Mouse (Mus musculus) limb, embryonic 13.5 days (tissue): ENCODE measurements around the gene Tmem50a. TPM values are rescaled to one million over a fixed set of nuclear protein-coding genes. Genes with fewer than 3 reads are reported as not detected.

Experiments
- ATAC-seq: fragments of 200-750 bp; cut with Nextera tagmentation; 2 replicates; pipeline ENCODE4 v1.8.0; 2017; ENCODE audit warnings: low read depth, moderate number of reproducible peaks, moderate TSS enrichment; ENCODE audit not compliant: low FRiP score
- H3K27ac ChIP-seq: fragments of 300-500 bp; sonication (generic); 2 replicates; pipeline ENCODE4 v1.5.1; 2015; ENCODE audit warnings: inconsistent platforms, mild to moderate bottlenecking, moderate library complexity
- H3K27me3 ChIP-seq: fragments of 300-500 bp; sonication (generic); 2 replicates; pipeline ENCODE4 v1.6.1; 2015; ENCODE audit warnings: mild to moderate bottlenecking, inconsistent platforms
- H3K36me3 ChIP-seq: fragments of 300-500 bp; sonication (generic); 2 replicates; pipeline ENCODE4 v1.6.1; 2015; ENCODE audit warnings: inconsistent platforms, mild to moderate bottlenecking, moderate library complexity
- H3K4me1 ChIP-seq: fragments of 300-500 bp; sonication (generic); 2 replicates; pipeline ENCODE4 v1.6.1; 2015; ENCODE audit warnings: inconsistent platforms
- H3K4me2 ChIP-seq: fragments of 300-500 bp; sonication (generic); replicated peaks from 2 replicates; pipeline ENCODE4 v1.6.1; 2015; ENCODE audit warnings: inconsistent platforms, mild to moderate bottlenecking, moderate library complexity
- H3K4me3 ChIP-seq: fragments of 300-500 bp; sonication (generic); 2 replicates; pipeline ENCODE4 v1.5.1; 2015; ENCODE audit warnings: moderate library complexity, mild to moderate bottlenecking, inconsistent platforms
- H3K9ac ChIP-seq: fragments of 300-500 bp; sonication (generic); 2 replicates; pipeline ENCODE4 v1.6.1; 2015; ENCODE audit warnings: mild to moderate bottlenecking, inconsistent platforms
- H3K9me3 ChIP-seq: fragments of 300-500 bp; sonication (generic); 2 replicates; pipeline ENCODE4 v1.6.1; 2016; ENCODE audit warnings: inconsistent platforms
- WGBS: fragments of 180-500 bp; shearing (Covaris S2); methylation state at CpG from one replicate; pipeline ENCODE4 v1.1.7; 2015; 5-methylcytosine and 5-hydroxymethylcytosine counted together
- polyA plus RNA-seq: library from polyadenylated mRNA; unstranded; fragments of >200 nt; fragmentation: Nextera tagmentation; extraction: Ambion mirVana; gene quantifications from 2 replicates; pipeline ENCODE4 v1.2.1, GENCODE M21; 2015

Tmem50a gene
- polyA plus RNA-seq, 1 experiment from 2014 or later: 187 TPM

GRCm38 (mm10) chr4:134901126-134901525 lies 13.7 kb downstream of the Tmem50a start:
- H3K27me3 ChIP-seq: no peaks in the 10 kb centered on the region
- H3K9ac ChIP-seq: no peak overlapping the region
- H3K4me3 ChIP-seq: no peak overlapping the region
- 91% methylated on average over 8 of the region's 8 CpGs for WGBS
- H3K27ac ChIP-seq: no peak overlapping the region
- no peak for ATAC-seq
- no peaks in the 10 kb centered on the region for H3K9me3 ChIP-seq
- H3K4me2 ChIP-seq: no peak overlapping the region
- peaks cover 98% of the 10 kb centered on the region for H3K36me3 ChIP-seq
- H3K4me1 ChIP-seq: no peaks in the 10 kb centered on the region

- Histone ChIP-seq H3K9me3 (no peaks in the 10 kb centered on the region), H3K27me3 (no peaks in the 10 kb centered on the region), H3K4me1 (no peaks in the 10 kb centered on the region), H3K9ac (no peak overlapping the region), H3K27ac (no peak overlapping the region), H3K4me3 (no peak overlapping the region), H3K36me3 (peaks cover 76% of the 10 kb centered on the region), H3K4me2 (no peak overlapping the region)
- WGBS: 94% methylated on average over 6 of the region's 6 CpGs
- no peak for ATAC-seq
Observed at GRCm38 (mm10) chr4:134897256-134897655, 17.6 kb downstream of the Tmem50a start.

GRCm38 (mm10) chr4:134892096-134892495 lies 22.7 kb downstream of the Tmem50a start:
- no peaks in the 10 kb centered on the region for H3K27me3 ChIP-seq
- no peak overlapping the region for H3K4me3 ChIP-seq
- H3K27ac ChIP-seq: no peak overlapping the region
- H3K4me1 ChIP-seq: no peaks in the 10 kb centered on the region
- 82% methylated on average over 6 of the region's 6 CpGs for WGBS
- no peak overlapping the region for H3K9ac ChIP-seq
- H3K4me2 ChIP-seq: no peak overlapping the region
- peaks cover 27% of the 10 kb centered on the region for H3K36me3 ChIP-seq
- no peaks in the 10 kb centered on the region for H3K9me3 ChIP-seq
- ATAC-seq: no peak

GRCm38 (mm10) chr4:134884364-134884763 lies 30.5 kb downstream of the Tmem50a start:
- ATAC-seq: no peak
- Histone ChIP-seq H3K4me1 (peaks cover 7% of the 10 kb centered on the region; the same call in 1 of the 2 replicates), H3K4me3 (no peak overlapping the region), H3K9me3 (no peaks in the 10 kb centered on the region), H3K4me2 (no peak overlapping the region), H3K27me3 (no peaks in the 10 kb centered on the region), H3K36me3 (no peaks in the 10 kb centered on the region), H3K9ac (no peak overlapping the region), H3K27ac (no peak overlapping the region)
- WGBS: 84% methylated on average over 4 of the region's 4 CpGs

- Histone ChIP-seq H3K9me3 (no peaks in the 10 kb centered on the region), H3K27ac (no peak overlapping the region), H3K27me3 (no peaks in the 10 kb centered on the region), H3K4me3 (no peak overlapping the region), H3K36me3 (no peaks in the 10 kb centered on the region), H3K4me1 (peaks cover 9% of the 10 kb centered on the region; the same call in 1 of the 2 replicates), H3K9ac (no peak overlapping the region), H3K4me2 (no peak overlapping the region)
- WGBS: 83% methylated on average over 10 of the region's 10 CpGs
- no peak for ATAC-seq
Observed at GRCm38 (mm10) chr4:134883808-134884207, 31.0 kb downstream of the Tmem50a start.

GRCm38 (mm10) chr4:134883266-134883665 lies 31.6 kb downstream of the Tmem50a start:
- no peaks in the 10 kb centered on the region for H3K36me3 ChIP-seq
- no peak for ATAC-seq
- 26% methylated on average over 7 of the region's 7 CpGs for WGBS

GRCm38 (mm10) chr4:134880041-134880440 lies 34.8 kb downstream of the Tmem50a start:
- Histone ChIP-seq H3K9ac (peak overlapping the region; percentile 63; the same call in 1 of the 2 replicates), H3K4me2 (peak overlapping the region; percentile 72)
- WGBS: 35% methylated on average over 6 of the region's 6 CpGs

More at GRCm38 (mm10) chr4:134883266-134883665, 31.6 kb downstream of the Tmem50a start:
- peaks cover 9% of the 10 kb centered on the region; the same call in 1 of the 2 replicates for H3K4me1 ChIP-seq
- H3K4me2 ChIP-seq: no peak overlapping the region
- H3K27me3 ChIP-seq: no peaks in the 10 kb centered on the region
- no peak overlapping the region for H3K4me3 ChIP-seq
- no peak overlapping the region for H3K27ac ChIP-seq
- no peaks in the 10 kb centered on the region for H3K9me3 ChIP-seq
- no peak overlapping the region for H3K9ac ChIP-seq

GRCm38 (mm10) chr4:134879410-134879981 lies 35.3 kb downstream of the Tmem50a start:
- no peak overlapping the region for H3K27ac ChIP-seq
- H3K27me3 ChIP-seq: no peaks in the 10 kb centered on the region
- peaks cover 9% of the 10 kb centered on the region; the same call in 1 of the 2 replicates for H3K4me1 ChIP-seq
- H3K4me3 ChIP-seq: peak overlapping the region; percentile 41
- WGBS: 3% methylated on average over 17 of the region's 17 CpGs
- H3K4me2 ChIP-seq: peak overlapping the region; percentile 72
- H3K36me3 ChIP-seq: no peaks in the 10 kb centered on the region
- peak overlapping the region; percentile 63 for H3K9ac ChIP-seq
- peak; percentile 67 for ATAC-seq
- H3K9me3 ChIP-seq: no peaks in the 10 kb centered on the region

More at GRCm38 (mm10) chr4:134880041-134880440, 34.8 kb downstream of the Tmem50a start:
- Histone ChIP-seq H3K27ac (no peak overlapping the region), H3K27me3 (no peaks in the 10 kb centered on the region), H3K36me3 (no peaks in the 10 kb centered on the region), H3K4me1 (peaks cover 9% of the 10 kb centered on the region; the same call in 1 of the 2 replicates), H3K4me3 (peak overlapping the region; percentile 41), H3K9me3 (no peaks in the 10 kb centered on the region)
- ATAC-seq: no peak

GRCm38 (mm10) chr4:134876171-134876570 lies 38.7 kb downstream of the Tmem50a start:
- no peak overlapping the region for H3K27ac ChIP-seq
- H3K27me3 ChIP-seq: no peaks in the 10 kb centered on the region
- H3K4me1 ChIP-seq: peaks cover 9% of the 10 kb centered on the region; the same call in 1 of the 2 replicates
- H3K9ac ChIP-seq: no peak overlapping the region
- WGBS: 83% methylated on average over 9 of the region's 9 CpGs
- no peak for ATAC-seq
- no peak overlapping the region for H3K4me3 ChIP-seq
- no peak overlapping the region for H3K4me2 ChIP-seq
- H3K36me3 ChIP-seq: no peaks in the 10 kb centered on the region
- H3K9me3 ChIP-seq: no peaks in the 10 kb centered on the region

- Histone ChIP-seq H3K4me1 (peaks cover 13% of the 10 kb centered on the region), H3K27me3 (peaks cover 39% of the 10 kb centered on the region), H3K9ac (no peak overlapping the region)
Observed at GRCm38 (mm10) chr4:134871950-134872349, 42.9 kb downstream of the Tmem50a start.

GRCm38 (mm10) chr4:134871477-134871876 lies 43.3 kb downstream of the Tmem50a start:
- no peak overlapping the region for H3K4me3 ChIP-seq
- H3K27me3 ChIP-seq: peaks cover 39% of the 10 kb centered on the region
- H3K36me3 ChIP-seq: no peaks in the 10 kb centered on the region
- H3K4me1 ChIP-seq: peaks cover 13% of the 10 kb centered on the region
- no peak for ATAC-seq
- H3K4me2 ChIP-seq: no peak overlapping the region
- WGBS: 51% methylated on average over 4 of the region's 4 CpGs
- H3K9ac ChIP-seq: no peak overlapping the region
- no peaks in the 10 kb centered on the region for H3K9me3 ChIP-seq
- H3K27ac ChIP-seq: no peak overlapping the region

More at GRCm38 (mm10) chr4:134871950-134872349, 42.9 kb downstream of the Tmem50a start:
- no peaks in the 10 kb centered on the region for H3K36me3 ChIP-seq
- no peaks in the 10 kb centered on the region for H3K9me3 ChIP-seq
- H3K27ac ChIP-seq: no peak overlapping the region
- no peak for ATAC-seq
- 46% methylated on average over 2 of the region's 2 CpGs for WGBS
- H3K4me2 ChIP-seq: no peak overlapping the region
- no peak overlapping the region for H3K4me3 ChIP-seq

GRCm38 (mm10) chr4:134869815-134870375 lies 44.9 kb downstream of the Tmem50a start:
- Histone ChIP-seq H3K9ac (no peak overlapping the region; the same call in 1 of the 2 replicates), H3K9me3 (no peaks in the 10 kb centered on the region), H3K4me3 (peak overlapping the region; percentile 12; the same call in 1 of the 2 replicates), H3K36me3 (no peaks in the 10 kb centered on the region), H3K4me2 (peak overlapping the region; percentile 51), H3K27me3 (peaks cover 39% of the 10 kb centered on the region), H3K4me1 (peaks cover 13% of the 10 kb centered on the region), H3K27ac (no peak overlapping the region)
- no peak for ATAC-seq
- WGBS: 48% methylated on average over 7 of the region's 7 CpGs
